Mouse (Mus musculus): ENCODE data around the gene E130218I03Rik. TPM values are rescaled to one million over a fixed set of nuclear protein-coding genes. Genes with fewer than 3 reads are reported as not detected.
A peak's percentile ranks its signal among the peaks of the same experiment; 100 is the strongest.

Gene E130218I03Rik
- polyA plus RNA-seq, 1 experiment = 0.26 TPM

DNA sequence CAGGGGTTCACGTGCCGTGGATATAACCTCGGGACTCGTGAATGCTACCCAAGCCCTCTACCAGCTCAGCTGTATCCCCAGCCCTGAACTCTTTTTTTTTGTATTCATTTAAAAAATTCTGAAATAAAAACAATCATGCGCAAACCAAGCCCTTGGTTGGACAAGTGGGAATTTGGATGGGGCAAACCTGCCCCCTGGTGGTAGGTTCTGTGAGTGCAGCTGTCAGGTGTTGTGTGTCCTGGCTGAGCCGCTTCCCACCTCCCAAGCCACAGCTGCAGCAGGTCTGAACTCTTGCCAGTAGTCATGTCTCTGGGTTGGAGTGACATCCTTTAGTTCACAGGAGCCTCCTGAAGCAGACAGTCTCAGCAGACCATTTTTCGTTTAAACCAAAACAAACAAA, 48.6 kb downstream of the E130218I03Rik start:
- H3K27me3 ChIP-seq (ENCODE audit: control insufficient read depth, insufficient read depth, low read length) = no peaks in the 10 kb centered on the region
- H3K36me3 ChIP-seq (ENCODE audit: control insufficient read depth, insufficient read depth, low read length) = no peaks in the 10 kb centered on the region
- H3K4me3 ChIP-seq (ENCODE audit: control insufficient read depth, low read depth, low read length) = no peak overlapping the region
- no peak overlapping the region for H3K27ac ChIP-seq (ENCODE audit: control insufficient read depth, insufficient read depth, low read depth, low read length)
- TF ChIP-seq POLR2A (IDR thresholded peaks at IDR 0.05; ENCODE audit: control insufficient read depth, low read depth, low read length) (no peak), CTCF (IDR thresholded peaks at IDR 0.05; ENCODE audit: control insufficient read depth, insufficient read depth, insufficient replicate concordance, low read depth, low read length) (peak; percentile 90)
- H3K4me1 ChIP-seq (ENCODE audit: control insufficient read depth, insufficient read depth, low read length) = peaks cover 13% of the 10 kb centered on the region

DNA sequence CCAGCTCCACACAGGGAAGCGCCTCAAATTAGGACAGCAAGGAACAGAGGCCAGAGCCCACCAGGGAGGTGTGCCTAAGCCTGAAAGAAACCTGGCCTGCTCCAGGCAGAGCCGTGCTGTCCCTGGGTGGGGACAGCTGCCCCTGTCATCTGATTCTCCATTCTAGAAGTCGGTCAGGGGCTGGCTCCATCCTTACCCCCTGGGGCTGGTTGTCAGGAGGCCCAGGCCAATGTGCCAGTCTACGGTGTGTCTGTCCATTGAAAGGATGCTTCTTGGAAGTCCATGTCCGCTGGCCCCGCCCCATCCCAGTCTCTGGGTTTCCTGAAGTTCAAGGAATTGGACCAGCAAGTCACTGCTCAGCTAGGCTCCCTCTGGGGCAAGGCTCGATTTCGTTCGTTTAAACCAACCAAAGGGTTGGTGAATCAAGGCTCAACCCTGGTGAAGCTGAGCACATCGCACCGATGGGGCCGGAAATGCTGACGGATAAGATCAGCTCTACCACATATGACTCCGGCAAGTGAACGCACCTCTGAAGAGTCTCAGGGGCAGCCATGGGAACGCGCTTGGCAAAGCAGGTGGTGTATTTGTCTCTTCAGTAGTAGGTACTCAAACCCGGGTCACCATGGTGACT, 49.7 kb downstream of the E130218I03Rik start:
- Histone ChIP-seq H3K27ac (ENCODE audit: control insufficient read depth, insufficient read depth, low read depth, low read length) (no peak overlapping the region), H3K36me3 (ENCODE audit: control insufficient read depth, insufficient read depth, low read length) (no peaks in the 10 kb centered on the region), H3K4me1 (ENCODE audit: control insufficient read depth, insufficient read depth, low read length) (peaks cover 11% of the 10 kb centered on the region), H3K4me3 (ENCODE audit: control insufficient read depth, low read depth, low read length) (no peak overlapping the region), H3K27me3 (ENCODE audit: control insufficient read depth, insufficient read depth, low read length) (no peaks in the 10 kb centered on the region)
- no peak for TF ChIP-seq POLR2A (IDR thresholded peaks at IDR 0.05; ENCODE audit: control insufficient read depth, low read depth, low read length)
- TF ChIP-seq CTCF (IDR thresholded peaks at IDR 0.05; ENCODE audit: control insufficient read depth, insufficient read depth, insufficient replicate concordance, low read depth, low read length) = no peak

DNA sequence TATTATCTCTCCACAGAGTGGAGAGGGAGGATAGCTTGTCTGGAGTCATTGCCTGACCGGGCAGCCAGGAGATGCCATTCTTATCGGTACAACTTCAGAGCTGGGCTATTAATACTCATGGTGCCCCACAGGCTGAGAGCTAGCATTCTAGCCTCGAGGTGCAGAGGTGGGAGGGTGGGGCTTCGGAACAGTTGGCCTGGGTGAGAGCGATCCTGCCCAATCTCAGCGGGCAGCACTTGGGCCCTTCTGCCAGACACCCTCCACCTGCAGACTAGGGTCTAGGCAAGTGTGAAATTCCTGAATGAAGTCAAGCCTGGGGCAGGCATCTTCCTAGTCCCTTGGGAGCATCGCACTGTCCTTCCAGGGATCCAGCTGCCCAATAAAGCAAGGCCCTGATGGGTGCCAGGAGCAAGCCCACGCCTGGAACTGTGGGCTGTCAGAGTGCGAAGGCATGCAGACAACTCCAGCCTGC, 50.3 kb downstream of the E130218I03Rik start:
- no peak overlapping the region for H3K27ac ChIP-seq (ENCODE audit: control insufficient read depth, insufficient read depth, low read depth, low read length)
- H3K4me3 ChIP-seq (ENCODE audit: control insufficient read depth, low read depth, low read length) = no peak overlapping the region
- no peak for TF ChIP-seq POLR2A (IDR thresholded peaks at IDR 0.05; ENCODE audit: control insufficient read depth, low read depth, low read length)
- no peak for TF ChIP-seq CTCF (IDR thresholded peaks at IDR 0.05; ENCODE audit: control insufficient read depth, insufficient read depth, insufficient replicate concordance, low read depth, low read length)
- peaks cover 11% of the 10 kb centered on the region for H3K4me1 ChIP-seq (ENCODE audit: control insufficient read depth, insufficient read depth, low read length)
- no peaks in the 10 kb centered on the region for H3K27me3 ChIP-seq (ENCODE audit: control insufficient read depth, insufficient read depth, low read length)
- no peaks in the 10 kb centered on the region for H3K36me3 ChIP-seq (ENCODE audit: control insufficient read depth, insufficient read depth, low read length)

Other genes starting within 250 kb of the E130218I03Rik start
- gene Dhdds, start 242.7 kb upstream of the E130218I03Rik start, polyA plus RNA-seq (2012; rRNA removed) = 16.6 and 17.3 TPM in 2 replicates
- 1.2 TPM in 2 replicates for gene Lin28a, start 224.8 kb upstream of the E130218I03Rik start, polyA plus RNA-seq (2012; rRNA removed)
- gene Zfp683, start 189.8 kb upstream of the E130218I03Rik start, polyA plus RNA-seq (2012; rRNA removed) = 0.11 TPM in 2 replicates
- gene Crybg2, start 182.8 kb upstream of the E130218I03Rik start, polyA plus RNA-seq (2012; rRNA removed) = 2.3 and 2.4 TPM in 2 replicates
- gene Cd52, start 148.6 kb upstream of the E130218I03Rik start, polyA plus RNA-seq (2012; rRNA removed) = 2.0 and 660 TPM in 2 replicates
- 457 and 483 TPM in 2 replicates for gene Ubxn11, start 141.1 kb upstream of the E130218I03Rik start, polyA plus RNA-seq (2012; rRNA removed)
- gene Sh3bgrl3, start 114.9 kb upstream of the E130218I03Rik start, polyA plus RNA-seq (2012; rRNA removed) = 85.6 and 157 TPM in 2 replicates
- gene Cep85, start 56.5 kb upstream of the E130218I03Rik start, polyA plus RNA-seq (2012; rRNA removed) = 110 and 114 TPM in 2 replicates
- not detected in 2 replicates for gene Gm7534, start 40.7 kb upstream of the E130218I03Rik start, polyA plus RNA-seq (2012; rRNA removed)
- gene Catsper4, start 16.3 kb upstream of the E130218I03Rik start, polyA plus RNA-seq (2012; rRNA removed) = 126 and 129 TPM in 2 replicates
- gene Cnksr1, start 5.3 kb upstream of the E130218I03Rik start, polyA plus RNA-seq (2012; rRNA removed) = 0.88 and 1.2 TPM in 2 replicates
- 7.5 and 9.7 TPM in 2 replicates for gene Zfp593, start 1.9 kb downstream of the E130218I03Rik start, polyA plus RNA-seq (2012; rRNA removed)
- gene Gm30191, start 3.3 kb downstream of the E130218I03Rik start, polyA plus RNA-seq (2012; rRNA removed) = 0.25 TPM in 1 of 2 replicates, not detected in the other
- 1.9 and 2.7 TPM in 2 replicates for gene Grrp1, start 10.4 kb downstream of the E130218I03Rik start, polyA plus RNA-seq (2012; rRNA removed)
- 6.2 and 6.4 TPM in 2 replicates for gene Pdik1l, start 44.2 kb downstream of the E130218I03Rik start, polyA plus RNA-seq (2012; rRNA removed)
- 1.6 and 1.8 TPM in 2 replicates for gene Trim63, start 71.5 kb downstream of the E130218I03Rik start, polyA plus RNA-seq (2012; rRNA removed)
- gene Slc30a2, start 99.5 kb downstream of the E130218I03Rik start, polyA plus RNA-seq (2012; rRNA removed) = 19.1 and 21.3 TPM in 2 replicates
- gene Extl1, start 140.2 kb downstream of the E130218I03Rik start, polyA plus RNA-seq (2012; rRNA removed) = 0.25 and 0.26 TPM in 2 replicates
- 36.0 and 37.2 TPM in 2 replicates for gene Pafah2, start 152.7 kb downstream of the E130218I03Rik start, polyA plus RNA-seq (2012; rRNA removed)
- gene Stmn1, start 224.7 kb downstream of the E130218I03Rik start, polyA plus RNA-seq (2012; rRNA removed) = 109 and 126 TPM in 2 replicates